Mouse (Mus musculus) cortical plate, adult 2 months (tissue): Measurements from ENCODE around the gene Zbtb45.

ENCODE experiments used
- CTCF ChIP-seq: fragments of 200-500 bp; IDR thresholded peaks from 2 replicates; pipeline ENCODE4 v1.5.1; 2011; ENCODE audit warnings: mild to moderate bottlenecking, control low read depth, low read length; ENCODE audit not compliant: insufficient read depth; ENCODE audit errors: extremely low read depth
- POLR2A ChIP-seq: fragments of 200-500 bp; IDR thresholded peaks from 2 replicates; pipeline ENCODE4 v1.6.1; 2011; ENCODE audit warnings: mild to moderate bottlenecking, low read length, control low read depth; ENCODE audit not compliant: insufficient read depth; ENCODE audit errors: extremely low read depth

GRCm38 (mm10) chr7:12959718-12960117 is 50.1 kb downstream of the Zbtb45 start:
- TF ChIP-seq POLR2A (no peak), CTCF (no peak)
